Mouse (Mus musculus): Measurements from ENCODE around the gene Tcf23.
"Not testable (repeated sequence)": the region's sequence is repeated elsewhere in the genome, so short reads cannot be mapped to it uniquely, and the experiment has no call there.

Tcf23 gene

GRCm38 (mm10) chr5:30994074-30994473 lies 25.6 kb downstream of the Tcf23 start:
- in situ Hi-C loops (cut with MboI, MseI): no loop called here

- in situ Hi-C loops (cut with MboI, MseI): no loop called here
Measured at GRCm38 (mm10) chr5:30994910-30995635, 26.6 kb downstream of the Tcf23 start.

GRCm38 (mm10) chr5:30998306-30998705 lies 29.8 kb downstream of the Tcf23 start:
- in situ Hi-C loops (cut with MboI, MseI): no loop called here

GRCm38 (mm10) chr5:30999324-30999723 lies 30.9 kb downstream of the Tcf23 start:
- in situ Hi-C loops (cut with MboI, MseI): no loop called here

DNA sequence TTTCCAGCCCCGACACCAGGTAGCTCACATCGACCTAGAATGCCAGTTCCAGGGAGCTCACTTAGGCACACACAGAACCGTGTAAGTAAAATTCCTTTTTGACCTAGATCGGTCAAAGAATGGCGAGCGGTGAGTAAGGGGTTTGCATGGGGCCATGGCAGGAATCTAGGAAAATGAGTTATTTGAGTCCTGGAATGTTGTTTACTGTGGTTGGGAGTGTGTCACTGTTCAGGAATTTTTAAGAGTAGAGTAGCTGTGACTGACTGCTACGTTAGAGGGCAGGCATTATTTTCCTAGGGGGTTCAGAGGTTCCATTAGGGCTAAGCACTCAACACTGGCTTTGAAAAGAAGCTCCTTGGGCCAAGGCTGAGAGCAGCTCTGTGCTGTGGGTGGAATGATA lies 31.7 kb downstream of the Tcf23 start:
- in situ Hi-C loops (cut with MboI, MseI): loop anchor here in 1 of 2 experiments (5.0 kb wide), 2 partner anchors 68 to 188 kb away; partner anchors contain the start of gene Mapre3

DNA sequence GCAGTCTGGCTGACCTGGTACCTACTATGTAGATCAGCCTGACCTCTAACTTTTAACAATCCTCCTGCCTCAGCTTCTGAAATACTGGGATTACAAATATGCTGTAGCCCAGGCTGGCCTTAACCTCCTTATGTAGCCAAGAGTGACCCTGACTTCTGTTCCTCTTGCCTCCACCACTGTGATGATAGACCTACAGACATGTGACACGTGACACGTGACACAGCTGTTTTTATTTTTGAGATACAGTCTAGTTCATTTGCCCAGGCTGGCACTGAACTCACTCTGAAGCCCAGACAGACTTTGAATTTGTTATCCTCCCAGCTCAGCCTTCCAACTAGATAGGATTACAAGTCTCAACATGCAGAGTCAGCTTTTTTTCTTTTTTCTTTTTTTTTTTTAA lies 32.5 kb downstream of the Tcf23 start:
- in situ Hi-C loops (cut with MboI, MseI): loop anchor here in 1 of 2 experiments (5.0 kb wide), 2 partner anchors 69 to 189 kb away; partner anchors contain the start of gene Mapre3

- in situ Hi-C loops (cut with MboI, MseI): loop anchor here in 1 of 2 experiments (5.0 kb wide), 2 partner anchors 69 to 189 kb away; partner anchors contain the start of gene Mapre3
Measured at GRCm38 (mm10) chr5:31001560-31001959, 33.1 kb downstream of the Tcf23 start.

DNA sequence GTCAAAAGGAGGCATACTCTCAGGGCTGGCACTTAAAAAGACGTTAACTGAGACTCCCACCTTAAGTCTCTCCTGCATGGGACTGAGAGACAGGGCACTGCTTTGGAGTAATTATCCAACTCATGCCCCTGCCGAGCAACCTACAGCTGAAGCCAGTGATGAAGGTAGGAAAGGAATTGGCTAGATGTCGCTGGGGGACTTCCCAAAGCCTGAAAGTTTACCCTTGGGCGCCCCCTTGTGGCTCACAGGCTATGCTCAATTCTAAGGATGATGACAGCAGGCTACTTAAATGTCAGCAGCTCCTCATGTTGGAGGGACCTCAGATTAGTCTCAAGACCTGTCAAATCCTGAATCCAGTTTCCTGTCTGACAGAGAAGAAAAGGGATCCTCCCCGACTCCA lies 35.7 kb downstream of the Tcf23 start:
- in situ Hi-C loops (cut with MboI, MseI): loop anchor here in 1 of 2 experiments (5.0 kb wide), 2 partner anchors 72 to 192 kb away; partner anchors contain the start of gene Mapre3

- in situ Hi-C loops (cut with MboI, MseI): no loop called here
Measured at GRCm38 (mm10) chr5:31012737-31013136, 44.3 kb downstream of the Tcf23 start.

DNA sequence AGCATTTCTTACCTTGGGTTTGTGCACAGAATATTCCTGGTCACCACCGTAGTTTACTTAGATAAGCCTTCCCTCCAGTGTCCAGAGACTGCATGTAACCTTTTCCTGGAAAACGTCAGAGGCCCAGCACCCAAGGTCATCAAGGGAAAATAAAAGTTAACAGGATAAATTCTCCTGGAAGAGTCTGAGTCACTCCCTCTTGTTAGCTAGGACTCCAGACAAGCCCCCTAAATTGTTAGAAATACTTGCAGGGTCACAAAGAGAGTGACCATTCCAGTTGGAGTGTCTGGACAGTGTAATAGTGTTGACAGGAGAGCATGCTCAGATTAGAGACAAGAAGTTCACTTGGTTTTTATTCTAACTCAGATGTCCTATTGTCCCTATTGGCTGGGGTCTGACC lies 47.5 kb downstream of the Tcf23 start:
- in situ Hi-C loops (cut with MboI, MseI): no loop called here

DNA sequence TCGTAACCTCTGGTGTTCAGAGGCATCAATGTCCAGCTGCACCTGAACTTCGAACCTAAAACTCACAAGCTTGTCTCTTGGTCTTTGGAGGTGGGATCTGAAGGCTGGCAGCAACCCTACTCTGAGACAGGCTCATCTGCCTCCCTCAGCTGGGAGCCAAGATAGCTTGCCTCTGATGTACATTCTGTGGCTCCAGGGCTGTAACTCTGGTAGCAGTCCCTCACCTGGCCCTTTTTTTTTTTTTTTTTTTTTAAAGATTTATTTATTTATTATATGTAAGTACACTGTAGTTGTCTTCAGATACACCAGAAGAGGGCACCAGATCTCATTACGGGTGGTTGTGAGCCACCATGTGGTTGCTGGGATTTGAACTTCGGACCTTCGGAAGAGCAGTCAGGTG lies 53.3 kb downstream of the Tcf23 start:
- in situ Hi-C loops (cut with MboI, MseI): not testable (repeated sequence)

GRCm38 (mm10) chr5:31022690-31023089 lies 54.2 kb downstream of the Tcf23 start:
- in situ Hi-C loops (cut with MboI, MseI): no loop called here

GRCm38 (mm10) chr5:31023254-31023653 lies 54.8 kb downstream of the Tcf23 start:
- in situ Hi-C loops (cut with MboI, MseI): no loop called here

- in situ Hi-C loops (cut with MboI, MseI): no loop called here
Measured at GRCm38 (mm10) chr5:31024641-31025040, 56.2 kb downstream of the Tcf23 start.

All from T-helper 17 cell (primary cell).